Mouse (Mus musculus): ENCODE measurements around the gene Angptl4. TPM values are rescaled to one million over a fixed set of nuclear protein-coding genes. Genes with fewer than 3 reads are reported as not detected.
"Not testable (repeated sequence)": the region's sequence is repeated elsewhere in the genome, so short reads cannot be mapped to it uniquely, and the experiment has no call there.

Gene Angptl4
- total and polyA plus RNA-seq, 3 experiments: 6.3 to 12.2 (median 8.0) TPM

- TF ChIP-seq USF1 (IDR thresholded peaks at IDR 0.05; ENCODE audit: low read depth, low read length): no peak
- peak; percentile 35; the same call in 1 of the 2 replicates for TF ChIP-seq MXI1 (IDR thresholded peaks at IDR 0.05; ENCODE audit: low read depth, low read length)
- TF ChIP-seq UBTF (IDR thresholded peaks at IDR 0.05; ENCODE audit: low read depth, low read length): no peak
- no peak for TF ChIP-seq USF2 (conservative IDR thresholded peaks at IDR 0.05; ENCODE audit: low read depth, low read length)
- no peak; the same call in 1 of the 2 replicates for TF ChIP-seq ZNF384 (IDR thresholded peaks at IDR 0.05; ENCODE audit: low read depth, low read length)
- TF ChIP-seq JUN (IDR thresholded peaks at IDR 0.05; ENCODE audit: insufficient read depth, low read depth, low read length): no peak
- no peak for TF ChIP-seq CHD2 (IDR thresholded peaks at IDR 0.05; ENCODE audit: low read length)
Measured at GRCm38 (mm10) chr17:33826850-33827249, 45.2 kb upstream of the Angptl4 start (continued).

- in situ Hi-C loops (cut with MboI; ENCODE audit: low pct_ligation_motif_present, low pct_unique_long_range_greater_than_20kb, low sequenced_read_pairs): no loop called here
- Histone ChIP-seq H3K4me3 (replicated peaks in 1 of 3; ENCODE audit: low read depth in 2 of 3, low read length in 2 of 3, poor library complexity in 1 of 3) (peak overlapping the region; percentile 64 to 73 (median 71)), H3K4me1 (ENCODE audit: control insufficient read depth in 1 of 2, insufficient read depth in 2 of 2) (peaks cover 11 to 45% of the 10 kb centered on the region in 2 experiments)
Measured at GRCm38 (mm10) chr17:33825462-33825861, 43.8 kb upstream of the Angptl4 start.

GRCm38 (mm10) chr17:33824997-33825330, 43.3 kb upstream of the Angptl4 start:
- DNase-seq (ENCODE audit: extremely low read depth); H3K27ac ChIP-seq (ENCODE audit: insufficient read depth, low read depth); dilution Hi-C loops (cut with MboI; ENCODE audit: extremely low pct_ligation_motif_present, extremely low pct_unique_long_range_greater_than_20kb, low sequenced_read_pairs); H3K27me3 ChIP-seq (replicated peaks); H3K9me3 ChIP-seq (replicated peaks; ENCODE audit: low read length); in situ Hi-C loops (cut with MboI; ENCODE audit: low pct_ligation_motif_present, low pct_unique_long_range_greater_than_20kb, low sequenced_read_pairs): not testable (repeated sequence)
- peaks cover 11 to 49% of the 10 kb centered on the region in 2 experiments for H3K4me1 ChIP-seq (ENCODE audit: control insufficient read depth in 1 of 2, insufficient read depth in 2 of 2)
- peaks cover 51% of the 10 kb centered on the region for H3K79me2 ChIP-seq (replicated peaks; ENCODE audit: control insufficient read depth, extremely low read depth, insufficient read depth, poor library complexity, severe bottlenecking)
- peak overlapping the region; percentile 93 for H3K9ac ChIP-seq (ENCODE audit: insufficient read depth, low read depth)
- peak overlapping the region; percentile 80; the same call in 1 of the 2 replicates for H3K4me2 ChIP-seq (ENCODE audit: insufficient read depth, low read depth, poor library complexity, severe bottlenecking)
- peak overlapping the region; percentile 64 to 73 (median 71) for H3K4me3 ChIP-seq (replicated peaks in 1 of 3; ENCODE audit: low read depth in 2 of 3, low read length in 2 of 3, poor library complexity in 1 of 3)
- peaks cover 36 to 71% of the 10 kb centered on the region in 2 experiments for H3K36me3 ChIP-seq (replicated peaks in 1 of 2; ENCODE audit: control insufficient read depth in 1 of 2, insufficient read depth in 1 of 2, low read length in 1 of 2)

More at GRCm38 (mm10) chr17:33825462-33825861, 43.8 kb upstream of the Angptl4 start:
- H3K9ac ChIP-seq (ENCODE audit: insufficient read depth, low read depth): peak overlapping the region; percentile 93
- dilution Hi-C loops (cut with MboI; ENCODE audit: extremely low pct_ligation_motif_present, extremely low pct_unique_long_range_greater_than_20kb, low sequenced_read_pairs): no loop called here
- peaks cover 36 to 71% of the 10 kb centered on the region in 2 experiments for H3K36me3 ChIP-seq (replicated peaks in 1 of 2; ENCODE audit: control insufficient read depth in 1 of 2, insufficient read depth in 1 of 2, low read length in 1 of 2)
- TF ChIP-seq PAX5 (IDR thresholded peaks at IDR 0.05; ENCODE audit: low read length) (no peak), BHLHE40 (IDR thresholded peaks at IDR 0.05; ENCODE audit: low read depth, low read length) (no peak), ZC3H11A (IDR thresholded peaks at IDR 0.05; ENCODE audit: low read depth, low read length) (no peak), JUN (IDR thresholded peaks at IDR 0.05; ENCODE audit: insufficient read depth, low read depth, low read length) (no peak), SMC3 (IDR thresholded peaks at IDR 0.05; ENCODE audit: low read depth, low read length) (no peak), TBP (conservative IDR thresholded peaks at IDR 0.05; ENCODE audit: low read depth, low read length) (no peak), E2F4 (IDR thresholded peaks at IDR 0.05; ENCODE audit: insufficient replicate concordance, low read depth, low read length) (no peak), USF1 (IDR thresholded peaks at IDR 0.05; ENCODE audit: low read depth, low read length) (no peak), ZKSCAN1 (IDR thresholded peaks at IDR 0.05; ENCODE audit: borderline replicate concordance, low read depth, low read length) (no peak), NRF1 (IDR thresholded peaks at IDR 0.05; ENCODE audit: low read depth, low read length) (no peak), ZNF384 (IDR thresholded peaks at IDR 0.05; ENCODE audit: low read depth, low read length) (no peak), MXI1 (IDR thresholded peaks at IDR 0.05; ENCODE audit: low read depth, low read length) (no peak), JUND (conservative IDR thresholded peaks at IDR 0.05; ENCODE audit: low read depth, low read length) (no peak), MAX (IDR thresholded peaks at IDR 0.05; ENCODE audit: low read length) (no peak), MAZ (IDR thresholded peaks at IDR 0.05; ENCODE audit: low read depth, low read length) (no peak), USF2 (conservative IDR thresholded peaks at IDR 0.05; ENCODE audit: low read depth, low read length) (no peak)
- peak overlapping the region; percentile 42 for H3K4me2 ChIP-seq (ENCODE audit: insufficient read depth, low read depth, poor library complexity, severe bottlenecking)
- DNase-seq (ENCODE audit: extremely low read depth): no peak
- no peaks in the 10 kb centered on the region for H3K27me3 ChIP-seq (replicated peaks)
- H3K79me2 ChIP-seq (replicated peaks; ENCODE audit: control insufficient read depth, extremely low read depth, insufficient read depth, poor library complexity, severe bottlenecking): peaks cover 51% of the 10 kb centered on the region
- no peaks in the 10 kb centered on the region for H3K9me3 ChIP-seq (replicated peaks; ENCODE audit: low read length)
- H3K27ac ChIP-seq (ENCODE audit: insufficient read depth, low read depth): 0 out of 2 replicates have a peak overlapping the region, but pooled peaks have one; percentile 5
